Mouse (Mus musculus): ENCODE data around the gene Bcar1.

The Bcar1 gene

GRCm38 (mm10) chr8:111743792-111744696, at the start of gene Bcar1:
Bcar1 (minus strand) TSS chr8:111743809.
- DNase-seq = no peak

GRCm38 (mm10) chr8:111789639-111790038, 46.0 kb upstream of the Bcar1 start:
- no peak for DNase-seq

GRCm38 (mm10) chr8:111789200-111789599, 45.6 kb upstream of the Bcar1 start:
- no peak for DNase-seq

- no peak for DNase-seq
Observed at GRCm38 (mm10) chr8:111788497-111788896, 44.9 kb upstream of the Bcar1 start.

- no peak for DNase-seq
Observed at GRCm38 (mm10) chr8:111788085-111788484, 44.5 kb upstream of the Bcar1 start.

- no peak for DNase-seq
Observed at GRCm38 (mm10) chr8:111787683-111788082, 44.1 kb upstream of the Bcar1 start.

GRCm38 (mm10) chr8:111786701-111787588, 43.3 kb upstream of the Bcar1 start:
- DNase-seq = no peak

GRCm38 (mm10) chr8:111786116-111786515, 42.5 kb upstream of the Bcar1 start:
- no peak for DNase-seq

- DNase-seq = no peak
Observed at GRCm38 (mm10) chr8:111782671-111783394, 39.2 kb upstream of the Bcar1 start.

GRCm38 (mm10) chr8:111782161-111782560, 38.6 kb upstream of the Bcar1 start:
- DNase-seq = no peak

- no peak for DNase-seq
Observed at GRCm38 (mm10) chr8:111780697-111781424, 37.3 kb upstream of the Bcar1 start.

- DNase-seq = no peak
Observed at GRCm38 (mm10) chr8:111779690-111780089, 36.1 kb upstream of the Bcar1 start.

- DNase-seq = no peak
Observed at GRCm38 (mm10) chr8:111778801-111779200, 35.2 kb upstream of the Bcar1 start.

- DNase-seq = no peak
Observed at GRCm38 (mm10) chr8:111776492-111776891, 32.9 kb upstream of the Bcar1 start.

- DNase-seq = no peak
Observed at GRCm38 (mm10) chr8:111775766-111776165, 32.2 kb upstream of the Bcar1 start.

GRCm38 (mm10) chr8:111773476-111773875, 29.9 kb upstream of the Bcar1 start:
- no peak for DNase-seq

GRCm38 (mm10) chr8:111773057-111773456, 29.4 kb upstream of the Bcar1 start:
- no peak for DNase-seq

- DNase-seq = no peak
Observed at GRCm38 (mm10) chr8:111772083-111772482, 28.5 kb upstream of the Bcar1 start.

GRCm38 (mm10) chr8:111771625-111772020, 28.0 kb upstream of the Bcar1 start:
- DNase-seq = no peak

- no peak for DNase-seq
Observed at GRCm38 (mm10) chr8:111770958-111771624, 27.5 kb upstream of the Bcar1 start.

GRCm38 (mm10) chr8:111769764-111770428, 26.3 kb upstream of the Bcar1 start:
- no peak for DNase-seq

Measured in thymus, postnatal 4 days (tissue).